Mouse (Mus musculus): ENCODE results near the gene Slc44a5.
"Not testable (repeated sequence)": the region's sequence is repeated elsewhere in the genome, so short reads cannot be mapped to it uniquely, and the experiment has no call there.

The Slc44a5 gene

GRCm38 (mm10) chr3:153969451-153969850 lies 3.8 kb upstream of the Slc44a5 start:
- DNase-seq (ENCODE audit: low spot score) = no peak

- no peak for DNase-seq (ENCODE audit: low spot score)
These were observed 919 bp downstream of the Slc44a5 start for GRCm38 (mm10) chr3:153973949-153974760.

- no peak for DNase-seq (ENCODE audit: low spot score)
These were observed 1.8 kb downstream of the Slc44a5 start for GRCm38 (mm10) chr3:153975060-153975459.

DNA sequence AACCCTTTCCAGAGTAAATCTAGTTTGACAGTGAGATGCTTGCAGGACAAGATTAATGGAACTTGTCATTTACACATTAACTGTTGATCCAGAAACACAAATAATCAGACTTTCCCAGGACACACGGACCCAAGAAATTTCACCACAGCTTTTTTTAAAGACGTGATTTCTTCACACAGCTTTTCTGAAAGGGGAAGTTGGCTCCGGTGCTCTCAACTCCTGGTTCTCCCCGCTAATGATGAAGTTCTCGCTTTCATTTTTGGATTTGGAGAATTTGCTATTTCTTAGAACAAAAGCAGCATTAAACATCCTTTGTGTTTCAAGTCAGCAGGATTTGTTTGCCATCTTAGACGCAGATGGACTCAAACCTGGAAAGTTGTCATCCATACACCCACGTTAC lies 2.6 kb downstream of the Slc44a5 start:
- DNase-seq (ENCODE audit: low spot score) = no peak

DNA sequence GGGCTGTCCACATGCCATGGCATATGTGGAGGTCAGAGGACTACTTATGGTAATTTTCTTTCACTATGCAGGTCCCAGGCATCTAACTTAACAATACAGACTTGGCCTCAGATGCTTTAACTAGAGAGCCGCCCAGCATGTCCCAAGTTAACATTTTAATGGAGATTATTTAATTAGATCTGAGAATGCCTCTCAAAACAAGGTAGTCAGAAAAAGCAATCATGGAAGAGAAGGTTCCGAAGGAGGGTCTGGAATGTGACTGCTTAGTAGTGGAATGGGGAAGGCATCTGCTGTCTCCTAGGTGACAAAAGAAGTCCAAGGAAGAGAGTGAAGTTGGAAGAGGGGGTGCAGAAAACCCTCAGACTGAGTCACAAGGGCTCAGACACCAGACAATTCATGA lies 7.4 kb downstream of the Slc44a5 start:
- no peak for DNase-seq (ENCODE audit: low spot score)

DNA sequence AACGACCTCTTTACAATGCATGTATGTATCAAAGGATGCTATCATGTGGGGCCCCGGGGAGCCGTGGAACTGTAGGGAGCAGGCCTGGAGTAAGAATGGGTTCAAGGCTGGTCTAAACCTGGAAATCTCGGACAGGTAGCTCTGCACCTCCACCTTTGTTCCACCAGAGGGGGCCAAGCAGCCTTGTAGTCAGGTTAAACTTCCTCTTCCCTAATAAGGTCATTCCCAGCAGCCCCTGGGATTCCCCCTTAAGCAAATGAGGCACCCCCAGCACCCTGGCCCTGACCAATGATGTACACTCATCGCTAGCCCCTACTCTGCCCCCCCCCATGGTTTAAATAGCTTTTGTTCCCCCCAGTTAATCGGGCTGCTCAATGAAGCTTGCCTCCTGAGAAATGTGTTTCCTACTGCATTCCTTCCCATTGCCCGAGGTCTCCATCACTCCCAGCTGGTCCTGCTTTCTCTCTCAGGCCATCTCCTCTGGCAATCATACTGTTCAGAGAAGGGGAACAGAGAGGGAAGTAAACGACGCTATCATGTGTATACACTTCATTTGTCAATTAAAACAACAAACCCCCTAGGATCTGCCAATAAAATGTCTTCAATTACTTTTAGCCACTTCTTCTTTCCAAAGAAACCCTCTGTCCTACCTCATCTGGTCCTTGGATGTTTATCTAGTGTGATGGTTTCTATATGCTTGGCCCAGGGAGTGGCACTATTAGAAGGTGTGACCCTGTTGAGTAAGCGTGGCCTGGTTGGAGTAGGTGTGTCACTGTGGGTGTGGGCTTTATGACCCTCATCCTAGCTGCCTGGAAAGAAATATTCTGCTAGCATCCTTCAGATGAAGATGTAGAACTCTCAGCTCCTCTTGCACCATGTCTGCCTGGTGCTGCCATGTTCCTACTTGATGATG lies 11.4 kb downstream of the Slc44a5 start:
- DNase-seq (ENCODE audit: low spot score) = no peak

DNA sequence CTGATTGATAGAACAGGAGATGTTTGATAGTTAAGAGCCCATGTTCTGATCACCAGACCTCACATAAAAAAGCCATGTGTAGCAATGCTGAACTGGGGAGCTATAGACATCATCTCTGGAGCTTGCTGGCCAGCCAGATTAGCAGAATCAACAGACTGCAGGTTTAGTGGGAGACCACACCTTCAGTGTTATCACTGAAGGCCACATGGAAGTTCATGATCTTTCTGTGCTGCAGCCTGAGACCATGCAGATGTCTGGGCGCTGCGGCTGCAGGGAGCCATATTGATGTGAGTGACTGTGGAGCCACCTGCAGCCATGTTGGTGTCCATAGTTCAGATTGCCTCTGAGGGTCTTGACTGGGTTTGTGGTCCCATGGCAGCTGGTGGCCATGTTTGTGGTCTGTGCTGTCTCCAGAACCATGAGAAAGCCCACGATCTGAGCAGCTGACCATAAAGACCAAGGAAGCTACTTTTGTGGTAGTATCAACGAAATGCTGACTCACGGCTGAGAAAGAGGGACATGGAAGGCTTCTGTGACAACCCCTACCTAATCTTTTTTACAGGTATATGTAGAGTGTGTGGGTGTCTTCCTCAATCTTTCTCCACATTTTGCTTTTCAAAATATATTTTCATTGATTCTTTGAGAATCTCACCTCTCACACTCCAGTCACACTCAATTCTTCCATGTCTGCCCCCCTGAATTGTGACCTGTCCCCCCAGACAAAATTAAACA lies 26.7 kb downstream of the Slc44a5 start:
- DNase-seq (ENCODE audit: low spot score) = no peak

GRCm38 (mm10) chr3:154001348-154001747 lies 28.1 kb downstream of the Slc44a5 start:
- DNase-seq (ENCODE audit: low spot score) = no peak

DNA sequence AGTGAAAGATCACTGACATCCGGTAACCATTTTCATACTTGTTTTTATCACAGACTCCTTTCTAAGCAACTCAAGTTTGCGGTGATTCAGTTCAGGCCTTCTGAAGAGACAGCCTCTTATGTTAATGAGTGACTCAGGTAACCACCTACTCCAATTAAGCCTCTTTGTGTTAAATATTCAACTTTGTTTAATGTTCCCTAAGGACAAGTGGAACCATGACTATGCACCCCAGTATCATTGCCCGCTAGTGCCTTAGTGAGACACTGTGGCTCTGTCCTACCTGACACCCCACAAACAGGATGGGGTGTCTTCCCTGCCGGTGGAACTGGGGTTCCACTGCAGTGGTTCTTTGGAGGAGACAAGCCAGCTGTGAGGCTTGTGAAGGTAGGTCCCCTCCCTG lies 73.6 kb downstream of the Slc44a5 start:
- DNase-seq (ENCODE audit: low spot score) = no peak

DNA sequence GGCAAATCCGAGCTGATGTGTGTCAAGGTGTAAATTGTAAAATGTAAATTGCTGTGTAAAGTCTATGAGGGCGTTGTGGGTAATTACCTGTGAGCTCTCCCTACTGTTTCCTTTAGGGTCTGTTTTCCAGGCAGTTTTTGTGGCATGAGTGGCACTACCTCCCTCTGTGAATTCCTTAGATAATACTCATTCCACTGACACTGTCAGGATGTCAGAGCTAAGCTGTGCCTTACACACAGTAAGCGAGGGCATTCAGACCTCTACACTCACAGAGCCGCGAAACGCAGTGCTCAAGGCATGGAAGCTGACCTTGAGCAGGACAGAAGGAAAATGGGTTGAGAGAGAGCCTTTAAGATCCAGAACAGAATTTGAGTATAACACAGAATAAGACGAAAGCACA lies 80.1 kb downstream of the Slc44a5 start:
- DNase-seq (ENCODE audit: low spot score) = no peak

- no peak for DNase-seq (ENCODE audit: low spot score)
These were observed 84.2 kb downstream of the Slc44a5 start for GRCm38 (mm10) chr3:154057464-154057863.

DNA sequence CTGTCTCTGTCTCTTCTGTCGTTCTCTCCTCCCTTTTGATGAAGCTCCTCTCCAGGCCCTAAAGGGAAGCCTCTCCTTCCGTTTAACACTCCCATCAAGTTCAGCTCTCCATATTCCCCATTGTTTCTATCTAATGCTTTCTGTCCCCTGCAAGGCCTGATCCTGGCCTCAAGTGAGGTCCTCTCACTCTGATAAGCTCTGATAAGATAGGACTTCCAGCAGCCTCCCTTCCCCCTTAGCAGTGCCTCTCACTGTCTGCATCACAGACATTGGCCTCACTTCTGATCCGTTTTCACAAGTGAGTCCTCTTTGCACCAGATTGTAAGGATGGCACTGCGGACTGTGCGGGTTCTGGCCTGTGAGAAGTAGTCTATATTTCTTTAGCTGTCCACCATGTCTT lies 85.0 kb downstream of the Slc44a5 start:
- no peak for DNase-seq (ENCODE audit: low spot score)

GRCm38 (mm10) chr3:154071989-154072388 lies 98.8 kb downstream of the Slc44a5 start:
- not testable (repeated sequence) for DNase-seq (ENCODE audit: low spot score)

DNA sequence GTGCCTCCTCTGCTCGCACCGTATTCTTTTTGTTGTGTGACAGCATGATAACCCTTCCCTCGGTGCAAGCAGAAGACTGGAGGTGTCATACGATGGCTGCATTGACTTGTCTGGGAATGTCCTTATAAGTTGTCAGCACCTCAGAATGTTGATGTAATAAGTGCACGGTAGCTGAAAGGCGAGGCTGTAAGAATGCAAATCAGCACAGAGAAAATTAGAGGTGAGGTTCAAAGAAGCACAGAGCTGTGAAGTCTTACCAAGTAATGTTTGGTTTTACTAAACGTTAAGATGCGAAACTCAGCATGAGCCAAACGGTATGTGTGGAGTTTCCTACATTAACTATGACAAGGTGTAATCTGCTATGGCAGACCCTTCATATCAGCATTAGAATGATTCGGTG lies 102.5 kb downstream of the Slc44a5 start:
- DNase-seq (ENCODE audit: low spot score) = no peak

DNA sequence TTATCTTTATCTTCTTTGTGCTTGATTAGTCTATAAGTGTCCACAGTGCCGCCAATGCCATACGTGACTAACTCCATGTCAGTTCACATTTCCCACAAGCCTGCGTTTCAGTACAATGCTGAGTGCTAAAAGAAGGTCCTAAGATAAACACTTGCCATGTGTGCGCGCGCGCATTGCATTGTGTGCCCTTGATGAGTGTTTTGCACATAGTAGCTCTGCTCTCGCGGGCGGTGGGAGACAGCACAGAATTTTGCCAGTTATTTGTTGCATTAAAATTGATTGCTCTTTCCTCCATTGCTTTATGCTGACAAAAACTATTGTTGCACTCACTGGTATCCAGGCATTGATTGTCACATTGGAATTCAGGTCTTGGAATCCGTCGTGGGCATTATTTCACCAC lies 108.5 kb downstream of the Slc44a5 start:
- DNase-seq (ENCODE audit: low spot score) = no peak

GRCm38 (mm10) chr3:154082241-154082640 lies 109.0 kb downstream of the Slc44a5 start:
- no peak for DNase-seq (ENCODE audit: low spot score)

DNA sequence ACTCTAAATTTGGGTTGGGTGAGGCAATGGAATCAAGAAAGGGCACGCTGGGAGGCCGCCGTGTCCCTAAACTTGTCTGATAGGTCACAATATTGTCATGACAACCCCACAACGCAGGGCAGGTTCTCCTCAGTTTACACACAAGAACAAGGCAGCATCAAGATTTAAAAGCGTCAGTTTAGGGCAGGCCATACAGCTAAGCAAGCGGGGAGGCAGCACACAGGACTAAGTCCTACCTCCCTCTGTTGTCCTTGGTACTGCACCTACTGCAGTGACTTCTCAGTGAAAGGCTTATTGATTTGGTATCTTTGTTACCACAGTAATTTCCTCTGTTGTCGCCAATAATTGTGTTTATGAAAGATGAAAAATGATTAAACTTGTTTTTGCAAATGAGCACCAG lies 109.7 kb downstream of the Slc44a5 start:
- DNase-seq (ENCODE audit: low spot score) = no peak

DNA sequence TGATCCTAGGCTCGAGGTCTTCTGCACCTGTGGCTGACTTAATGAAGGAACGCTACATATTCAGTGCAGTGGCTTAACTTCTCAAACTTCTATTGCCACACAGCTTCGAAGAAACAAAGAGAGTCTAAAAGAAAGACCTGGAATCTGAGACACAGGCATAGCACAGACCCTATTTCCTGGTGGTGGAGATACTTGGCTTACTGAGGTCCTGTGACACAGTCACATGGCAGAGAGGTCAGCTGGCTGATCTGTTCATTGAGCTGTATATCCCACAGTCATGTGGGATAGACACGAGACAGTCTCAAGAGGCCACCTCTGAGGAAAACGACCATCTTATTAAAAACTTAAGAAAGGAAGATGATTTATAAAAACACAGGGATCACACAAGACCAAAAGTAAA lies 116.8 kb downstream of the Slc44a5 start:
- DNase-seq (ENCODE audit: low spot score) = no peak

- DNase-seq (ENCODE audit: low spot score) = peak; percentile 23
These were observed 118.5 kb downstream of the Slc44a5 start for GRCm38 (mm10) chr3:154091468-154092338.

GRCm38 (mm10) chr3:154092466-154092865 lies 119.2 kb downstream of the Slc44a5 start:
- no peak for DNase-seq (ENCODE audit: low spot score)

GRCm38 (mm10) chr3:154093745-154094322 lies 120.6 kb downstream of the Slc44a5 start:
- DNase-seq (ENCODE audit: low spot score) = no peak

All from lung, postnatal 25 days (tissue).